8 mouse cellular contexts compared by ENCODE assay signal in genomic region chr12:82497866-82498631, GRCm38 (mm10).
DNase-seq lines count a peak whose midpoint lies in the region; ATAC-seq and TF ChIP-seq lines count a peak whose summit lies in the region.

No protein-coding gene starts in this region.

- no peaks in the 10 kb centered on the region for H3K4me1 ChIP-seq in embryonic facial prominence, embryonic 15.5 days
- no peaks in the 10 kb centered on the region for H3K4me1 ChIP-seq in heart, embryonic 12.5 days (replicated peaks)
- H3K4me1 ChIP-seq in liver, embryonic 14.5 days (replicated peaks; ENCODE audit: control insufficient read depth in 2 of 2, insufficient read depth in 2 of 2, low read length in 1 of 2): no peaks in the 10 kb centered on the region

- WGBS in embryonic facial prominence, embryonic 15.5 days: 29% methylated on average over 11 of the region's 11 CpGs
- 47% methylated on average over 11 of the region's 11 CpGs for WGBS in heart, embryonic 12.5 days
- WGBS in liver, embryonic 14.5 days (ENCODE audit: insufficient replicate concordance): 48% methylated on average over 11 of the region's 11 CpGs

- no peak for TF ChIP-seq EP300 in liver, embryonic 14.5 days (IDR thresholded peaks at IDR 0.05; ENCODE audit: low read depth)

- no peaks in the 10 kb centered on the region for H3K27me3 ChIP-seq in embryonic facial prominence, embryonic 15.5 days
- H3K27me3 ChIP-seq in heart, embryonic 12.5 days (replicated peaks): no peaks in the 10 kb centered on the region
- no peaks in the 10 kb centered on the region for H3K27me3 ChIP-seq in liver, embryonic 14.5 days (ENCODE audit: control insufficient read depth, insufficient read depth, low read length)

- no peak; the same call in 1 of the 2 replicates for ATAC-seq in embryonic facial prominence, embryonic 15.5 days (ENCODE audit: insufficient number of reproducible peaks, low FRiP score, low TSS enrichment, low read depth)
- ATAC-seq in heart, embryonic 12.5 days (ENCODE audit: insufficient number of reproducible peaks, low FRiP score): no peak
- no peak for ATAC-seq in liver, embryonic 14.5 days (ENCODE audit: insufficient read depth)

- H3K4me3 ChIP-seq in embryonic facial prominence, embryonic 15.5 days (replicated peaks): peak overlapping the region; percentile 17
- no peak overlapping the region for H3K4me3 ChIP-seq in heart, embryonic 12.5 days
- H3K4me3 ChIP-seq in liver, embryonic 14.5 days (ENCODE audit: insufficient read depth in 1 of 2, low read depth in 2 of 2, low read length in 2 of 2): no peak overlapping the region

- H3K9me3 ChIP-seq in embryonic facial prominence, embryonic 15.5 days (replicated peaks): no peaks in the 10 kb centered on the region
- no peaks in the 10 kb centered on the region for H3K9me3 ChIP-seq in heart, embryonic 12.5 days (replicated peaks)
- H3K9me3 ChIP-seq in liver, embryonic 14.5 days (ENCODE audit: control insufficient read depth, low read length): no peaks in the 10 kb centered on the region

- H3K4me2 ChIP-seq in embryonic facial prominence, embryonic 15.5 days (replicated peaks): peak overlapping the region; percentile 41; the same call in 1 of the 2 replicates
- peak overlapping the region; percentile 41 for H3K4me2 ChIP-seq in heart, embryonic 12.5 days
- no peak overlapping the region for H3K4me2 ChIP-seq in liver, embryonic 14.5 days (ENCODE audit: low read depth)

- DNase-seq in urinary bladder, postnatal 36 days (ENCODE audit: low spot score in 2 of 2): peak; percentile 31 to 37
- DNase-seq in urinary bladder, adult 2 months (ENCODE audit: low spot score): no peak
- DNase-seq in kidney, postnatal 10 days: peak; percentile 74
- DNase-seq in liver, embryonic 14.5 days (ENCODE audit: low read depth in 3 of 3, low spot score in 3 of 3): no peak
- peak; percentile 15 for DNase-seq in retina, adult 2 months (ENCODE audit: low read depth, low spot score)
- DNase-seq in thymus, postnatal 25 days: no peak

- H3K27ac ChIP-seq in embryonic facial prominence, embryonic 15.5 days (replicated peaks): no peak overlapping the region
- H3K27ac ChIP-seq in heart, embryonic 12.5 days (ENCODE audit: poor library complexity, severe bottlenecking): no peak overlapping the region
- H3K27ac ChIP-seq in liver, embryonic 14.5 days: no peak overlapping the region

- peak; percentile 51 for TF ChIP-seq CTCF in liver, embryonic 14.5 days (IDR thresholded peaks at IDR 0.05; ENCODE audit: low read depth)

- H3K9ac ChIP-seq in embryonic facial prominence, embryonic 15.5 days: no peak overlapping the region
- H3K9ac ChIP-seq in heart, embryonic 12.5 days: no peak overlapping the region
- no peak overlapping the region for H3K9ac ChIP-seq in liver, embryonic 14.5 days (replicated peaks)

- no peaks in the 10 kb centered on the region for H3K36me3 ChIP-seq in embryonic facial prominence, embryonic 15.5 days
- no peaks in the 10 kb centered on the region for H3K36me3 ChIP-seq in heart, embryonic 12.5 days
- no peaks in the 10 kb centered on the region for H3K36me3 ChIP-seq in liver, embryonic 14.5 days (replicated peaks; ENCODE audit: control insufficient read depth, insufficient read depth, low read depth)

Comparison
In these comparisons a context has a peak if more than half of its experiments do, and no peak if none do; other contexts are left out.
1. DNase-seq: peak in urinary bladder, postnatal 36 days (2 of 2), kidney, postnatal 10 days (single experiment) and retina, adult 2 months (single experiment); none in urinary bladder, adult 2 months (single experiment), liver, embryonic 14.5 days (0 of 3) and thymus, postnatal 25 days (single experiment).